Mouse (Mus musculus): ENCODE measurements at regions not wholly inside any gene's neighbourhood (a gene's known extent, or its start where the extent isn't known, plus 50 kb on each side); places are given as distances from the start of the nearest gene placed in this dataset.

DNA sequence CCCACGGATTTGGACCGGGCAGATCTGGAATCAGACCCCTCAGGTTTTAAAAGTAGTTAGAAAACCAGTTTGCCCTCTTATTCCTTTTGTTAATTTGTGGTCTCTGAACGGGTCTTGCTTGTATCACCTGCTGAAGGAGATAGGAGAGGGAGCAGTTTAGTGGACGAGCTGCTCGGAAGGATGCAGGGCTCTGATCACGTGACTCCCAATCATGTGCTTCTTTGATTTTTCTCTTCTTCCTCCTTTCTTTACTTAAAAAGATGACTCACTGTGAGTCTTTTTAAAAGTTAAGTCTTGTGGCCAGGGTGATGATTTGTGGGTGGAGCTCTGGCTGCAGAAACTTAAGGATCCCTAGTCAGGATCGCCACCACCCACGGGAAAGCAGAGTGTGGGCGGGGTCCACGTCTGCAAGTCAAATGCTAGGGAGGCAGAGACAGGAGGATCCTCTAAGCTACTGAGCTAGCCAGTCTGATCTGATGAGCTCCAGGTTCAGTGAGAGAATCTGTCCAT, 138.0 kb downstream of the Rpl14 start:
- intact Hi-C loops (cut with DNase I; ENCODE audit: low total_unique reads), result no loop called here
- DNase-seq, result no peak

DNA sequence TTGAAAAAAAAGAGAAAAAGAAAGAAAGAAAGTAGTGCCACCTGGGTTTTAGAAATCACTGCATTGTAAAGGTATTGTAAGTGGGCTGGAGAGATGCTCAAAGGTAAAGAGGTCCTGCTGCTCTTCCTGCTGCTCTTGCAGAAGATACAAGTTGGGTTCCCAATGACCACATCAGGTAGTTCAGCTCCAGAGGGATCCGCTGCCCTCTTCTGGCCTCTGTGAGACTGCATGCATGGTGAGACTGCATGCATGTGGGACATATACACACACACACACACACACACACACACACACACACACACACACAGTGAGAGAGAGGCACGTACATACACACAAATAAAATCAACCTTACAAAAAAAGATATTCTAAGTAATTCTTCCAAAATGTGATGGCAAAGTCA, 141.7 kb downstream of the Rpl14 start:
- intact Hi-C loops (cut with DNase I; ENCODE audit: low total_unique reads), result no loop called here
- DNase-seq, result no peak

DNA sequence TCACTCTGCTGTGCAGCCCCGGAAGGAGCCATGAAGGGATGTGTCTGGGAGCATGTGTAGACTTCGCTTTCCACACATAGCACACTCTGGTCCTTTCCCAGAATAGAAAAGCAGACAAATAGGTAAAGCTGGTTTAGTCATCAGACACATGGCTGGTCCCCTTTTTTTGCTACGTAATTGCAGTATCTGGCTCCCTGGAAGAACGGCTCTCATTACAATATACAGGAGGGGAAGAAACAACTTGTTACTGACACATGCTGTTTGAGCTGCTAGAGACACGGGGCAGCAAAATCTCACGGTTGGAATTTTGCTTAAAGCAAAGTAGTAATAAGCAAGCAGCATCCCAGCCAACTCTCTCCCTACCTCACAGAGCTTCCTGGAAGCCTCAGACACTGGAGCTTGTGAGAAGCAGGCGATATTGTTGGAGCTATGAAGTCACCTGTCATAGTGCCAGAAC, 144.4 kb downstream of the Rpl14 start:
- intact Hi-C loops (cut with DNase I; ENCODE audit: low total_unique reads), result no loop called here
- DNase-seq, result no peak

DNA sequence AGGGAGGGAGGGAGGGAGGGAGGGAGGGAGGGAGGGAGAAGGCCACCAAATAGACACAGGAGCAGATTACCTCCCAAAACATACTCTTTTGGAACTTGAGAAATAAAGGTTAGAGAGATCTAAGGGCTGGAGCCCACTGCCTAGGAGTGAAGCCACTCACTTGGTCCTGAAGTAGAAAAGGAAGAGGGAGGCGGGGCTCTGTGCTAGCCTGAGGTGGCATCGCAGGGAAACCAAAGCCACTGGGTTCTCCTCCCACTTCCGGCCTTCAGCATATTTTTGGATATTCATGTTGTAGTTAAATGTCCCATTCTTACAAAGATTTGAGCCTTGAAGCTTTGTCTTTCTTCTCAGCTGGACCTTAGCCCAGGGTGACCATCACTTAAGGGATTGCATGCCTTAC, 147.6 kb downstream of the Rpl14 start:
- intact Hi-C loops (cut with DNase I; ENCODE audit: low total_unique reads), result no loop called here
- DNase-seq, result no peak

DNA sequence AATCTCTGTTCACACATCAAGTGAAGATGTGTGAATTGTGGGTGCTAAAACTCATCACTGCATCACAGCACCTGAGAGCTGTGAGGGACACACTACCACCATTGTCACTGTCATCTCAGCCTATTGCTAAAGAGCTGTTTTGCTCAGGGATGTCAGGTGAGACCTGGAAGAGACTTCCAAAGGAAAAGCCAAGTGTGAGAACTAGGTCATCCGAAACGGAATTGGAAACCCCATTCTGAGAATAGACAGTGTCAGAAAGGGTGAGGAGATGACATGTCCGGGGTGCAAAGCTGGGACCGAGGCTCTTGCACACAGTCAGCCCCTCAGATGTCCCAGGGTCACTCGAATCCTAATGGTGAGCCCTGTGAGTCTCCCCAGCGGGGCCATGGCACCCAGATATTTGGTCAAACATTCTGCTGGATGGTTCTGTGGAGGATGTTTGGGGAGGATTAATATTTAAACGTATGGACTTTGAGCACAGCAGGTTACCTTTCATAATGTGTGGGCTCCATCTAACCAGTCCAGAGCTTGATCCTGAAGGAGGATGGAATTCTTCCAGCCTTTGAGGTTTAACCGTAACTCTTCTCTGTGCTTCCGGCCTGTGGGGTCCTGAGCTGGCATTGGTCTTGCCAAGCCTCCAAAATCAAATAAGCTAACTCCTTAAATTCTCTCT, 150.3 kb downstream of the Rpl14 start:
- intact Hi-C loops (cut with DNase I; ENCODE audit: low total_unique reads), result no loop called here
- DNase-seq, result no peak

DNA sequence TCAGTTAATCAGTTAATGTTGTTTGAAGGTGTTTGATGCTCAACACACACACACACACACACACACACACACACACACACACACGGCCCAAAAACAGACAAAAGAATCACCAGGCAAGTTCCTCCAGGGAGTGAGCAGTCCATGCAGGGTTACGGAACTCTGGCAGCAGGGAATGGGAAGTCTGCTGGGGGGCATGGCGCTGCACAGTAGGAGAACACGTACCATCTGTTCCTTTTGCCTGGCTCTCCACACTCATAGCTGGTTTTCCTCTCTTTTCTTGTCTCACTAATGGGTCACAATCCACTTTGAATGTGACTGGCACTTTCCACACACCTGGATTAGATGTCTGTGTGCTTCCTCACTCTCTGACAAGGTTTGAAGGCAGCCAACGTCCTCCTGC, 151.8 kb downstream of the Rpl14 start:
- DNase-seq, result no peak
- intact Hi-C loops (cut with DNase I; ENCODE audit: low total_unique reads), result no loop called here

DNA sequence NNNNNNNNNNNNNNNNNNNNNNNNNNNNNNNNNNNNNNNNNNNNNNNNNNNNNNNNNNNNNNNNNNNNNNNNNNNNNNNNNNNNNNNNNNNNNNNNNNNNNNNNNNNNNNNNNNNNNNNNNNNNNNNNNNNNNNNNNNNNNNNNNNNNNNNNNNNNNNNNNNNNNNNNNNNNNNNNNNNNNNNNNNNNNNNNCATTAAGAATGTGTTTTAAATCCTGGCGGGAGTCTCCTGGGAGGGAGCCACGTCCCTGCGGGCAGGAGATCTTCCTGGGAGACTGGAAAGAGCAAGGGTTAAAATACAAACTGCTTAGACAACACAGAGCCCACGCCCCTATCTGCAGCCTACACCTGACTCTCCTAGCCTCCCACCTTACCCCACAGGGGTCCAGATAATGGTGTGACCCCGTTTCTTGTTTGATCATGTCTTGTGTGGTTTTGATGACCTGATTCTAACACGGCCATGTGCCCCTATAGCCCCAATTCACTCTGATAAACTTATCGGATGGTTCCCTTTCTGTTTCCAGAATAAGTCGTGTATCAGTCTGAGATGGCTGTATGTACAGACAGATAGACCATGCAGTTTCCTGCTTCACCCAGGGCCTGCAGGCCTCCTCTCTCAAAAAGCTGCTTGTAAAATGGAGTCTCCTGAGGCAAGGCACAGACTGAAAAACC, 160.8 kb downstream of the Rpl14 start:
- intact Hi-C loops (cut with DNase I; ENCODE audit: low total_unique reads), result no loop called here
- no peak for DNase-seq

DNA sequence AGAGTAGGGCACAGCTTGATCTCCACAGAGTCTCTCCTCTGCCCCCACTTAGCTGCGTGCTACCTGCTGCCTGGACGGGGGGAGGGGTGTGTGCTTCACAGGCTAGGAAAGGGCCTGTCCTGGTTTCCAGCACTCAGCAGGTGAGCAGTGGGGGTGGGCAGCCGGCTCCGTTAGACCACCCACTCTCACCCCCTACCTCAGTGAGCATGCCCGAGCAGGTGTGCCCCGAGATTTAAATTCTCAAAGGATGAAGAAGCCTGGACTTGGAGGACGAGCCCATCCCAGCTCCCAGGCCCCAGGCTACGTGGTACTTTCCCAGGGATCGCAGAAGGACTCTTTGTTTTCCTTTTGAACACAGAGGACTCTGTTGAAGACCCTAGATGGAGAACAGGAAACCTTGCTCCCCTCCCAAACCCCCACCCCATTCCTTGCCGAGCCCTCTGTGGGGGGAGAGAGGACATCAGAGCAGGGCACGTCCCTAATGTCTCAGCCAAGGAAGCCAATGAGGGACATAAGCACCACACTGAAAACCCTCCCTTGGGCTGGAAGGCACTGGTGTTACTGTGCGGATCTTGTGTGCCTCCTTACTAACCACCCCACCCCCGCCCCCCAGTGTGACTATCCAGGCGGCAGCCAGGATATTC, 161.5 kb downstream of the Rpl14 start:
- intact Hi-C loops (cut with DNase I; ENCODE audit: low total_unique reads), result no loop called here
- no peak for DNase-seq

DNA sequence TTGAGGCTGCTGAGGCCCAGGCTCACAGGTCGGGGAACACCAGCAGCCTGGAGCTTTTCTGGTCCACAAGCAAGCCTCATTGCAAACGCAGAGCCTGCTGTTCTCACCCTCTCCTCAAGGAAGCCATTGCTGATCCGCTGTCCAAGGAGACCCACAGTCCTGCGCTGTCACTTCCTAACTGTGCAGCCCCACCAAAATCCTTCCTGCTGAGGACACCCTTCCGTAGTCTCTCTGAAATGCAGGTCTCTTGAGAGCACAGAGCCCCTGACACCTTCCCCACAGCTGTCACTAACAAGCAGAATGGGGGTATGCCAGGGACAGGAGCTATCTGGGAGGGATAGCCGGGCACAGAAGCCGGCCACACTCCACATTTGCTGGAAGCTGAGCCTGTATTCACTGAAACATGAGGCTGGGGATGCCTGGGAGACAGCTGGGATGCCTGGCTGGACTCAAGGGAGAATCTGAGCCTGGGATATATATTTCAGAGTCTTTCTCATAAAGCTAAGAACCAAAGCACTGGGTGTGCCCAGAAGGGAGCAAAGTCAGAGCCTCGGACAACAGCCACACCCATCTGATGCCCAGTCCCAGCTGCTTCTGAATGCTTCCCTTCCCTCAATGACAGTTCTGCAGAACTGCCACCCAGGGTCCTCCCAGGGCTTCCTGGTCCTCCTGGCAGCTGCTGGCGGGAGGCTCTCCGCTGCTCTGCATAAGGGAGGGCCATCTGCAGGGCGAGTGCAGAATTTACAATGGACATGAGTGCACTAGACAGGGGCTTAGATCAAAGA, 162.6 kb downstream of the Rpl14 start:
- intact Hi-C loops (cut with DNase I; ENCODE audit: low total_unique reads), result no loop called here
- DNase-seq, result peak; percentile 55

DNA sequence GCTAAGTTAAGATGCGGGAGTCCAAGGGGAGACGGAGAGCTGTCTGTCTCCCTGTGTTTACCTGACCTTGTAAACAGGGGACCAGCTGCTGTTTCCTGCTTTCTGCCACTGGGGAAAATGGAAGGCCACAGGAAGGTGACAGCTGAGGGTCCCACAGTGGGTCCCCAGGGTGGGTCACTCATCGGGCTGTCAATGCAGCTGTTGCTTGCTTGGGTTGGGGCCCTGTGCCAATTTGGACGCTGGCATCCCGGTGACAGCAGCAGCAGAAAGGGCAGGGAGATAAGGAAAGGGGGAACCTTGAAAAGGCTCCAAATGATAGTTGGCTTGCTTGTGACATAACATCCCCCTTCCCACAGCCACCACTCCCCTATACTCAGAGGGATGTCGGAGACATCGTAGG, 164.0 kb downstream of the Rpl14 start:
- intact Hi-C loops (cut with DNase I; ENCODE audit: low total_unique reads), result no loop called here
- peak; percentile 32 for DNase-seq

DNA sequence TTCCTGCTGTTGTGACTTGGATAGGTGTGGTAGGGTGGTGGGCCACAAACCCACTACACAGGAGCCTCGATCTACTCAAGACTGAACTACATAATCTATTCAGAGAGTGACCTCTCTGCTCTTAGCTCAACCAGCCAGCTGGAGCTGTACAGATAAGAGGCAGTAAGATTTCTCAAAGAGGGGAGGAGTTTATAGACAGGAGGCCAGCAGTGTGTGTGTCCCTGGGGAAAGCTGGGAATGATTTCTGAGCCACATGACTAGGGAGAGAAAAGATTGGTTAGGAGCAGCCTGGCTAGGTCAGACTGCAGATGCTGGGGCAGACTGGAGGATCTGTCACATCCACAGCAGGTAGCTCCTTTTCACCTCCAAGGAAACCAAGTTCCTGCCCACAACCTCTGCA, 166.7 kb downstream of the Rpl14 start:
- intact Hi-C loops (cut with DNase I; ENCODE audit: low total_unique reads), result no loop called here

DNA sequence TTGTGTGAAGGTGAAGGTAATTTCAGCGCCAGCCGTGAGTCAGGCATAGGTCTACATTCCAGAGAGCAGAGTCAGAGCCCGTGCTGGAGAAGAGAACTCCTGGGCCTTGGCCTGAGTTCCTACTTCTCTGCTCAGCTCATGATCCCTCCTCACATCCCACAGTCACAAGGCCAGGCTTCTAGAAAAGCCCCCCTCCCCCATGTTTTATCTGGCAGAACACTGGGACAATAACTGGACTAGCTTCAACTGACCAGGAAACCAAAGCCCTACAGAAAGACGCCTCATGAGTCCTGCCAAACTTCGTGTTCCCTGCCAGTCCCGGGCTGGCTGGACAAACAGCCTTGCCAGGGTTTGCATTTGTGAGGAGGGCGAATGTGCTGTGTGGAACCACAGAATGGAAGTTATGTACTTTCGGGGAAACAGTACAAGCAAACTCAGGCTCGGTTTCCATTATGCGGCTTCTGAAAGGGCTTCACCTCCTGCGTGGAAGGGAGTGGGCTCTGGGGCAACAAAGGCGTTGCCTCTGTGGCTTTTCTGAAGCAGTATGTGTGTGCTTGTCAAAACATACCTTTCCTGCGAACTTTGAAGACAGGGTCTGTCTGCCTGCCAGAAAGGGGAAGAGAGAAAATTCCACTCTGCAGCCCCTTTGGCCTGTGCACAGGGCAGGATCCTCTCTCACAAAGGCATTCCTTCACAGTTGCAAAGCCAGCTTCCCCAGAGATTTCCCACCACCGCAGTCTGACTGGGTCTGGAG, 168.1 kb downstream of the Rpl14 start:
- intact Hi-C loops (cut with DNase I; ENCODE audit: low total_unique reads), result no loop called here
- peak; percentile 36 for DNase-seq

More for the DNA sequence above, 166.7 kb downstream of the Rpl14 start:
- no peak for DNase-seq

DNA sequence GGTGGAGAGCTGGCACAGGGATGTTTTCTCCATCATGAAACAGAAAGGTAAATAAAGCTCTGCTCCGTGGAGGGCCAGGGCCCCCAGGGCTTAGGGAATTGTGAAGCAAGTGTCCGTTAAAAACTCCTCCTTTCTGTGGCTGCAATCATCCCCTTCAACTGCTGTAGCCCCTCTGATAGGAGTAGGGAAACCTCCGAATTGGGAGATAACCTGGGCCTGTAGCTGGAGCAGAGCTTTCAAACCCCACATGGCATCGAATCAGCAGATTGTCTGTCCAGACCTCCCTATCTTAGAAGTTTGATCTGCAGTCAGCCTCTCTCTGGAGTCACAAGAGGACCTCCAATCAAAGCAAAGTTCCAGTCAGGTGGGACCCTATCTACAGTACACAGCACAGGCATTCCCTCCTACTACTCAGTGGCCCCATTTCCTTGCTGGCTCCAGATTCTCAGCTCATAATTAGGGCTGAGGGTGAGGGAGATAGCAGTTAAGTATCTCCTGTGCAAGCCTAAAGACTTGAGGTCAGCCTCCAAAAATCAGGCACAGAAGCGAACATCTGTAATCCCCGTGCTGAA, 168.8 kb downstream of the Rpl14 start:
- DNase-seq, result no peak
- intact Hi-C loops (cut with DNase I; ENCODE audit: low total_unique reads), result no loop called here

DNA sequence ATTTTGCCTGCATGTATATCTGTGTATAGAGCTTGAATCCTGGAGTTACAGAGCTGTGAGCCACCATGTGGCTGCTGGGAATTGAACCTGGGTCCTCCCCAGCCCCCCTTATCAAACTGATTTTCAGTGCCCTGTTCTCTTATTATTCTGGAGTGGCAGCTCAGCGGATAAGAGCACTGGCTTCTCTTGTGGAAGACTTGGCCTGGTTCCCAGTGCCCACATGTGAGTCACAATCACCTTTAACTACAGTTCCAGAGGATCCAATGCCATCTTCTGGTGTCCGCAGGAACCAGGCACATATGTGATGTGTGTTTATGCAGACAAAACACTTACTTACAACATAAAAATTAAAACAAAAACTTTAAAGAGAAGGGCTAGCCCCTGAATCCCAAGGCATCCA, 170.3 kb downstream of the Rpl14 start:
- intact Hi-C loops (cut with DNase I; ENCODE audit: low total_unique reads), result no loop called here
- no peak for DNase-seq

DNA sequence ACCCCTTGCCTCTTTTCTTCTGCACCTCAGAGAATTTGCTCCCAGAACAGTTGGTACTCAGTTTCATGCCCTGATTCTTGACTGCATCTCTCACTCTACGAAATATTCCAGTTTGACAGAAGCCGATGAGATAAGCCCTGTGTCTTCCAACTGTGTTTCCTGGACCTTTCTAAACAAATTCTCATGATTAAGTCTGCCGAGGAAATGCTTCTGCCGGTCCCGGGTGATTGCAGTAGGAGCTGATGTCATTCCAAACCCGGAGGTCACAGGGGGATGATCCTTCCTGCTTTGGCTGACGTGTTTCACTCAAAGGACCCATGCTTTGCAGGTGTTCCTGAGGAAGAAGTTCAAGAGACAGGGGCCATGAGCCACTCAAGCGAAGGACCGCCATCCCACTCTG, 172.2 kb downstream of the Rpl14 start:
- intact Hi-C loops (cut with DNase I; ENCODE audit: low total_unique reads), result no loop called here

DNA sequence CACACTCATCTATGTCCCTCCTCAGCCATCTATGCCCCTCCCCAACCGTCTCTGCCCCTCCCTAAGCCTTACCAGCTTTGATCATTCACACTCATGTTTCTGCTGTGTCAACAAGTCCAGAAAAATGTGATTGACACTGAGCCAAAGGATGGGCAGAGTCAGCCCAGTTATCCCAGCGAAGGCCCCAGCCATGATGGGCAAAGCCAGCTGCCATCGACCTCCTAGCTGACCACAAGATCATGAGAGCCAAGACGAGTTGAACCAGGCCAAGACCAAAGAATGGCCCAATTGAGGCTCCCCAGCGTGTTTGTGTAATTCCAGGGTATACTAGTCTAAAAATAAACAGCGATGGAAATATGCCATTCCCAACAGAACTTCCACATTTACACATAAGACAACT, 174.4 kb downstream of the Rpl14 start:
- DNase-seq, result no peak
- intact Hi-C loops (cut with DNase I; ENCODE audit: low total_unique reads), result no loop called here

More for the DNA sequence above, 172.2 kb downstream of the Rpl14 start:
- no peak for DNase-seq

DNA sequence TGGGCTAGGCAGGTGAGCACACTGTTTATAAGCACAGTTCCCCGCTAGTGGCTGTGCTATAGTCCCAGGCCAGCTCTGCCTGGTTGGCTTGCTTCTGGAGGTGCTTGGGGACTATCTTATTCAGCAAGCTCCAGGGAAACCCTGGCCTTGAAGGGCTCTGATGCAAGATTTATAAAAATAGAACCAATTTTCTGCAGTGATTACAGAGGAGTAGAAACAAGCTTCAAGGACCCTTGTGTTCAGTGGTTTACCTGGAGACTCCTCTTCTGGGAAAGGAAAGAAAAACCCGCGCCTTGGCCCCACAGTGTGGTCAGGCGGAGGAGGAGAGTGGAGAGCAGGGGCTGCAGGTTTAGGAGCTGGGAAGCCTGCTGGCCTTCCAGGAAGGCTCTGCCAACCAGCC, 178.2 kb upstream of the Ctnnb1 start:
- intact Hi-C loops (cut with DNase I; ENCODE audit: low total_unique reads), result no loop called here
- no peak for DNase-seq

DNA sequence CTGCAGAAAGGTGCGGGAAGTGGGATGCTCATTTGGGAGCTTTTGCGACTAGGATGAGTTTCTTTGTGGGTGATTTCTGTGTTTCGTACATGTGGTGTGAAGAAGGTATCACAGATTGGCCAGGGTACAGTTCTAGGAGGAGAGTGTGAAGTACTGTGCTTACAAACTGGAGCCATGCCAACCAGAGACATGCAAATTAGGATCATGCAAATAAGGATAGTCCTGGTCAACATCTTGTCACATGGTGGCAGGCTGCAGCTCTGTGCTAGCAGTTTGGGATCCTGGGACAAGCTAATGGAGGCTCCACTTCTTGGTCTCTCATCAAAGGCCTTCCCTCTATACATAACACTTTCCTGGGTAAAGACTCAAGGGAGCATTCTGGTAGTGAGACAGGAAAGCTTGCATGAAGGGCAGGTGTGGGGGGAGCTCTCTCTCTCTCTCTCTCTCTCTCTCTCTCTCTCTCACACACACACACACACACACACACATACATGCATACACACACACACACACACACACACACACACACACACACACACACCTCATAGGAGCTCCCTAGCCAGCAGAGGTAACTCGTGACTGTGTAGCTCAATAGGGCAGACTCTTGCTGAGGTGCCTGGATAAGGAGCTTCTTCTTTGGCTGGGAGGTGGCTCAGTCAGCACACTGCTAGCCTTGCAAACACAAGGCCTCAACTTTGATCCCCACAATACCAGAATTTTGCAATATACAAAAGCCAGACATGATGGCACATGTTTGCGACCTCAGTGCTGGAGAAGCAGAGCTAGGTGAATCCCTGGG, 177.1 kb upstream of the Ctnnb1 start:
- DNase-seq, result no peak
- intact Hi-C loops (cut with DNase I; ENCODE audit: low total_unique reads), result no loop called here

Data from gastrocnemius, postnatal 14 days (tissue).